Mouse (Mus musculus): ENCODE results near the gene Fam208b. TPM values are rescaled to one million over a fixed set of nuclear protein-coding genes. Genes with fewer than 3 reads are reported as not detected.

The Fam208b gene
- polyA plus RNA-seq, 1 experiment from 2014 or later, result 8.8 TPM

Other genes with a start within 250 kb of the Fam208b start
- 303 and 307 TPM in 2 replicates for gene Gdi2, start 73.0 kb downstream of the Fam208b start, polyA plus RNA-seq (2015; fragmentation: Nextera tagmentation; extraction: Ambion mirVana)
- 4.7 and 6.4 TPM in 2 replicates for gene Asb13, start 22.9 kb upstream of the Fam208b start, polyA plus RNA-seq (2015; fragmentation: Nextera tagmentation; extraction: Ambion mirVana)
- 0.37 TPM in 1 of 2 replicates, not detected in the other for gene Calml3, start 193.2 kb upstream of the Fam208b start, polyA plus RNA-seq (2015; fragmentation: Nextera tagmentation; extraction: Ambion mirVana)
- gene Calm4, start 226.6 kb upstream of the Fam208b start, polyA plus RNA-seq (2015; fragmentation: Nextera tagmentation; extraction: Ambion mirVana), result 0.20 and 0.64 TPM in 2 replicates
- gene Calm5, start 243.1 kb upstream of the Fam208b start, polyA plus RNA-seq (2015; fragmentation: Nextera tagmentation; extraction: Ambion mirVana), result not detected in 2 replicates

Data from heart, embryonic 15.5 days (tissue).